Mouse (Mus musculus): ENCODE results near the gene Mep1a.

Mep1a gene

GRCm38 (mm10) chr17:43474775-43475174, 27.8 kb downstream of the Mep1a start:
- DNase-seq: no peak

- DNase-seq: no peak
Measured at GRCm38 (mm10) chr17:43472558-43472957, 30.1 kb downstream of the Mep1a start.

GRCm38 (mm10) chr17:43470039-43470438, 32.6 kb downstream of the Mep1a start:
- DNase-seq: no peak

GRCm38 (mm10) chr17:43460245-43461181, 42.1 kb downstream of the Mep1a start:
- peak; percentile 19 for DNase-seq

GRCm38 (mm10) chr17:43459737-43460230, 42.8 kb downstream of the Mep1a start:
- DNase-seq: no peak

GRCm38 (mm10) chr17:43458598-43458997, 44.0 kb downstream of the Mep1a start:
- peak; percentile 55 for DNase-seq

GRCm38 (mm10) chr17:43451216-43451615, 51.4 kb downstream of the Mep1a start:
- no peak for DNase-seq

- no peak for DNase-seq
Measured at GRCm38 (mm10) chr17:43434485-43434884, 68.1 kb downstream of the Mep1a start.

GRCm38 (mm10) chr17:43431692-43432091, 70.9 kb downstream of the Mep1a start:
- DNase-seq: no peak
